Mouse (Mus musculus): ENCODE data around the gene Rassf3. TPM values are rescaled to one million over a fixed set of nuclear protein-coding genes. Genes with fewer than 3 reads are reported as not detected.

Rassf3 gene
- total and polyA plus RNA-seq, 3 experiments: 4.0 to 9.0 (median 7.3) TPM

- Histone ChIP-seq H3K27me3 (replicated peaks) (no peaks in the 10 kb centered on the region), H3K9ac (ENCODE audit: insufficient read depth, low read depth) (no peak overlapping the region), H3K4me2 (ENCODE audit: insufficient read depth, low read depth, poor library complexity, severe bottlenecking) (no peak overlapping the region), H3K36me3 (replicated peaks in 1 of 2; ENCODE audit: control insufficient read depth in 1 of 2, insufficient read depth in 1 of 2, low read length in 1 of 2) (peaks cover 0 to 12% of the 10 kb centered on the region in 2 experiments), H3K4me3 (replicated peaks in 1 of 3; ENCODE audit: low read depth in 2 of 3, low read length in 2 of 3, poor library complexity in 1 of 3) (no peak overlapping the region), H3K27ac (ENCODE audit: insufficient read depth, low read depth) (no peak overlapping the region), H3K79me2 (replicated peaks; ENCODE audit: control insufficient read depth, extremely low read depth, insufficient read depth, poor library complexity, severe bottlenecking) (no peaks in the 10 kb centered on the region), H3K9me3 (replicated peaks; ENCODE audit: low read length) (no peaks in the 10 kb centered on the region), H3K4me1 (ENCODE audit: control insufficient read depth in 1 of 2, insufficient read depth in 2 of 2) (peaks cover 14 to 25% of the 10 kb centered on the region in 2 experiments)
- in situ Hi-C loops (cut with MboI; ENCODE audit: low pct_ligation_motif_present, low pct_unique_long_range_greater_than_20kb, low sequenced_read_pairs) (no loop called here), dilution Hi-C loops (cut with MboI; ENCODE audit: extremely low pct_ligation_motif_present, extremely low pct_unique_long_range_greater_than_20kb, low sequenced_read_pairs) (no loop called here)
- TF ChIP-seq RCOR1 (conservative IDR thresholded peaks at IDR 0.05; ENCODE audit: low read depth, low read length): no peak
- TF ChIP-seq PAX5 (IDR thresholded peaks at IDR 0.05; ENCODE audit: low read length): no peak
- TF ChIP-seq USF2 (conservative IDR thresholded peaks at IDR 0.05; ENCODE audit: low read depth, low read length): no peak
- no peak for TF ChIP-seq MAFK (IDR thresholded peaks at IDR 0.05; ENCODE audit: insufficient replicate concordance, low read length)
- no peak for TF ChIP-seq MXI1 (IDR thresholded peaks at IDR 0.05; ENCODE audit: low read depth, low read length)
- TF ChIP-seq POLR2A (IDR thresholded peaks at IDR 0.05; ENCODE audit: low read depth, low read length): no peak
- TF ChIP-seq JUN (IDR thresholded peaks at IDR 0.05; ENCODE audit: insufficient read depth, low read depth, low read length): no peak
- no peak for TF ChIP-seq BHLHE40 (IDR thresholded peaks at IDR 0.05; ENCODE audit: low read depth, low read length)
- no peak for TF ChIP-seq MYC (IDR thresholded peaks at IDR 0.05; ENCODE audit: low read depth, low read length)
- DNase-seq (ENCODE audit: extremely low read depth): no peak
Measured at GRCm38 (mm10) chr10:121425506-121426025, 50.6 kb downstream of the Rassf3 start.

DNA sequence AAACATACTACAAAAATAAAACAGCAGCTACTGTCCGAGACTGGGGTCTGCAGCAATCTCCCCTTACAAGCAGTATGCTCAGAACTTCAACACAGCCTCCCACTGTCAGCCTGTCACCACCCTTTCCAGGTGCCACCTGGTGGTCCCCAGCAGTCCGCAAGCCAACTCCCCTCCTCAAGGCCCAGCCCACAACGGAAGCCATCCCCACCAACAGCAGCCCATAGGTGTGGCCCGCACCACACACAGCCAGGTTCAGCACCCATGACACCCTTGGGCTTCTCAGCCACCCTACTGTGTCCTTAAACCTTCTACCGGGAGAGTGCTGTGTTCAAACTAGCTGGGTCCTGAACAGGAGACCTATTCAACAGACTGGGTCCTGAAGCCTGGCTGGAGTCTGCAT is 51.1 kb downstream of the Rassf3 start:
- Histone ChIP-seq H3K4me1 (ENCODE audit: control insufficient read depth in 1 of 2, insufficient read depth in 2 of 2) (peaks cover 11 to 29% of the 10 kb centered on the region in 2 experiments), H3K79me2 (replicated peaks; ENCODE audit: control insufficient read depth, extremely low read depth, insufficient read depth, poor library complexity, severe bottlenecking) (no peaks in the 10 kb centered on the region), H3K36me3 (replicated peaks in 1 of 2; ENCODE audit: control insufficient read depth in 1 of 2, insufficient read depth in 1 of 2, low read length in 1 of 2) (peaks cover 0 to 12% of the 10 kb centered on the region in 2 experiments), H3K27me3 (replicated peaks) (no peaks in the 10 kb centered on the region), H3K4me2 (ENCODE audit: insufficient read depth, low read depth, poor library complexity, severe bottlenecking) (no peak overlapping the region), H3K4me3 (replicated peaks in 1 of 3; ENCODE audit: low read depth in 2 of 3, low read length in 2 of 3, poor library complexity in 1 of 3) (no peak overlapping the region), H3K27ac (ENCODE audit: insufficient read depth, low read depth) (no peak overlapping the region), H3K9ac (ENCODE audit: insufficient read depth, low read depth) (no peak overlapping the region), H3K9me3 (replicated peaks; ENCODE audit: low read length) (no peaks in the 10 kb centered on the region)
- dilution Hi-C loops (cut with MboI; ENCODE audit: extremely low pct_ligation_motif_present, extremely low pct_unique_long_range_greater_than_20kb, low sequenced_read_pairs): no loop called here
- no peak for TF ChIP-seq GABPA (IDR thresholded peaks at IDR 0.05; ENCODE audit: insufficient replicate concordance, low read depth, low read length)
- TF ChIP-seq ZC3H11A (IDR thresholded peaks at IDR 0.05; ENCODE audit: low read depth, low read length): no peak
- TF ChIP-seq UBTF (IDR thresholded peaks at IDR 0.05; ENCODE audit: low read depth, low read length): no peak
- TF ChIP-seq ZMIZ1 (IDR thresholded peaks at IDR 0.05; ENCODE audit: low read depth, low read length): no peak
- TF ChIP-seq MEF2A (IDR thresholded peaks at IDR 0.05; ENCODE audit: borderline replicate concordance, low read depth, low read length): no peak
- TF ChIP-seq JUN (IDR thresholded peaks at IDR 0.05; ENCODE audit: insufficient read depth, low read depth, low read length): no peak
- no peak for DNase-seq (ENCODE audit: extremely low read depth)
- in situ Hi-C loops (cut with MboI; ENCODE audit: low pct_ligation_motif_present, low pct_unique_long_range_greater_than_20kb, low sequenced_read_pairs): no loop called here

All from CH12.LX (cell line).